Mouse (Mus musculus) forebrain, embryonic 15.5 days (tissue): ENCODE measurements around the gene 1700022I11Rik. TPM values are rescaled to one million over a fixed set of nuclear protein-coding genes. Genes with fewer than 3 reads are reported as not detected.

Experiments used
- ATAC-seq: fragments of 200-750 bp; cut with Nextera tagmentation; replicated peaks from 2 replicates; pipeline ENCODE4 v1.8.0; 2017; ENCODE audit warnings: mild to moderate bottlenecking, moderate TSS enrichment, moderate library complexity
- H3K27ac ChIP-seq: fragments of 300-500 bp; sonication (generic); replicated peaks from 2 replicates; pipeline ENCODE4 v1.5.1; 2015; ENCODE audit warnings: mild to moderate bottlenecking, inconsistent platforms
- H3K27me3 ChIP-seq: fragments of 300-500 bp; sonication (generic); 2 replicates; pipeline ENCODE4 v1.6.1; 2015; ENCODE audit warnings: inconsistent platforms
- H3K36me3 ChIP-seq: fragments of 300-500 bp; sonication (generic); 2 replicates; pipeline ENCODE4 v1.6.1; 2015; ENCODE audit warnings: mild to moderate bottlenecking, inconsistent platforms
- H3K4me1 ChIP-seq: fragments of 300-500 bp; sonication (generic); 2 replicates; pipeline ENCODE4 v1.6.1; 2015; ENCODE audit warnings: inconsistent platforms
- H3K4me2 ChIP-seq: fragments of 300-500 bp; sonication (generic); replicated peaks from 2 replicates; pipeline ENCODE4 v1.6.1; 2015; ENCODE audit warnings: mild to moderate bottlenecking, inconsistent platforms
- H3K4me3 ChIP-seq: fragments of 300-500 bp; sonication (generic); 2 replicates; pipeline ENCODE4 v1.5.1; 2015; ENCODE audit warnings: mild to moderate bottlenecking, inconsistent platforms
- H3K9ac ChIP-seq: fragments of 300-500 bp; sonication (generic); replicated peaks from 2 replicates; pipeline ENCODE4 v1.6.1; 2015; ENCODE audit warnings: mild to moderate bottlenecking, inconsistent platforms
- H3K9me3 ChIP-seq: fragments of 300-500 bp; sonication (generic); 2 replicates; pipeline ENCODE4 v1.6.1; 2016; ENCODE audit warnings: inconsistent platforms
- WGBS: fragments of 180-500 bp; shearing (Covaris S2); methylation state at CpG from one replicate; pipeline ENCODE4 v1.1.7; 2015; ENCODE audit warnings: mixed read lengths; 5-methylcytosine and 5-hydroxymethylcytosine counted together
- polyA plus RNA-seq: library from polyadenylated mRNA; unstranded; fragments of >200 nt; fragmentation: Nextera tagmentation; extraction: Ambion mirVana; gene quantifications from 2 replicates; pipeline ENCODE4 v1.2.1, GENCODE M21; 2015

Gene 1700022I11Rik
- polyA plus RNA-seq: 0.41 TPM in 2 replicates

- H3K27me3 ChIP-seq: no peaks in the 10 kb centered on the region
- no peak within 1 kb of the TSS for H3K4me2 ChIP-seq
- no peak within 1 kb of the TSS for H3K4me3 ChIP-seq
- WGBS: 86% methylated on average over 4 of the region's 4 CpGs
- H3K27ac ChIP-seq: no peak within 1 kb of the TSS
- peaks cover 4% of the 10 kb centered on the region; the same call in 1 of the 2 replicates for H3K4me1 ChIP-seq
- no peaks in the 10 kb centered on the region for H3K9me3 ChIP-seq
- no peaks in the 10 kb centered on the region for H3K36me3 ChIP-seq
- H3K9ac ChIP-seq: no peak within 1 kb of the TSS
- ATAC-seq: no peak
Measured at GRCm38 (mm10) chr4:42969304-42969703, at the start of gene 1700022I11Rik. Gene 1700022I11Rik, plus strand, starts transcription at chr4:42969604.

GRCm38 (mm10) chr4:42920726-42921125, 48.7 kb upstream of the 1700022I11Rik start:
- Histone ChIP-seq H3K36me3 (no peaks in the 10 kb centered on the region), H3K27me3 (peaks cover 3% of the 10 kb centered on the region; the same call in 1 of the 2 replicates), H3K4me1 (peaks cover 5% of the 10 kb centered on the region; the same call in 1 of the 2 replicates), H3K27ac (no peak overlapping the region), H3K9ac (no peak overlapping the region), H3K9me3 (no peaks in the 10 kb centered on the region), H3K4me3 (no peak overlapping the region), H3K4me2 (no peak overlapping the region)
- ATAC-seq: no peak
- 86% methylated on average over 9 of the region's 9 CpGs for WGBS

DNA sequence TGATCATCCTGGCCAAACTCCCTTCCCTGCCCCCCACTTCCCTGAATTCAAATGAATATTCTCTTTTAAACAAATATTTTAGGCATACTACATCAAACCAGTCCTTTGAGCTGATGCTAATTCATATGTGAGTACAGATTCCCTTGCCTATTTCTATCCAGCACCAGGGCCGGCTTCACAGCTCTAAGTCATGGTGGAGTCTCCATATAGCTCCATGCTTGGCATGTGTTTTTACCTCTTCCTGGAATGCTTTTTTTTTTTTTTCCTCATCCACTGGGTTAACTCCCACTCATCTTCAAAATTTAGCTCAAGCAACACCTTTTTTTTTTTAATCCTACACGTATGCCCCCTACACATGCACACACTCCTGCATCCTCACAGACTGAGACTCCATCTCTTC, 47.9 kb upstream of the 1700022I11Rik start:
- no peak overlapping the region for H3K27ac ChIP-seq
- no peak overlapping the region for H3K4me2 ChIP-seq
- no peaks in the 10 kb centered on the region for H3K36me3 ChIP-seq
- H3K4me1 ChIP-seq: peaks cover 2% of the 10 kb centered on the region; the same call in 1 of the 2 replicates
- H3K4me3 ChIP-seq: no peak overlapping the region
- no peaks in the 10 kb centered on the region for H3K9me3 ChIP-seq
- H3K27me3 ChIP-seq: no peaks in the 10 kb centered on the region
- 73% methylated on average over 2 of the region's 2 CpGs for WGBS
- no peak overlapping the region for H3K9ac ChIP-seq
- ATAC-seq: no peak

GRCm38 (mm10) chr4:42922056-42922455, 47.3 kb upstream of the 1700022I11Rik start:
- H3K27ac ChIP-seq: no peak overlapping the region
- H3K27me3 ChIP-seq: no peaks in the 10 kb centered on the region
- H3K4me3 ChIP-seq: no peak overlapping the region
- 69% methylated on average over 6 of the region's 6 CpGs for WGBS
- H3K4me1 ChIP-seq: no peaks in the 10 kb centered on the region
- ATAC-seq: no peak
- no peak overlapping the region for H3K9ac ChIP-seq
- no peaks in the 10 kb centered on the region for H3K9me3 ChIP-seq
- H3K4me2 ChIP-seq: no peak overlapping the region
- no peaks in the 10 kb centered on the region for H3K36me3 ChIP-seq

DNA sequence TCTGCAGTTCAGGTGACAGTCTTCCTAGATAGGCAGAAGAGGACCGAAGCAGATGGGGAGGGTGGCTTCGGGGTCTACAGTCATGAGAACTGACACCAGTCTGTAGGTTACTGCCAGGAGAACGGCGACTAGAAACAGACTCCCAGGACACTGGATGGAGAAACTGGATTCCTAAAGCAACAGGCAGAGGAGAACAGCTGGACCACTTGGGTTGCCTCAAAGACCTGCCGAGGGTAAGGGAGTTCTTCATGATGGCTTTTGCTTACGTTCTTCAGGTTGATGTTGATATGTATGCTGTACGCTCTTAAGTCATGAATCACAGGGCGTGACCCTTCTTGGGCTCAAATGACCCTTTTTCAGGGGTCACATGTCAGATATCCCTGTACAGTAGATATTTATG, 46.9 kb upstream of the 1700022I11Rik start:
- Histone ChIP-seq H3K9me3 (no peaks in the 10 kb centered on the region), H3K27ac (no peak overlapping the region), H3K4me2 (no peak overlapping the region), H3K4me3 (no peak overlapping the region), H3K9ac (no peak overlapping the region), H3K4me1 (no peaks in the 10 kb centered on the region), H3K27me3 (no peaks in the 10 kb centered on the region), H3K36me3 (no peaks in the 10 kb centered on the region)
- 94% methylated on average over 8 of the region's 8 CpGs for WGBS
- no peak for ATAC-seq

DNA sequence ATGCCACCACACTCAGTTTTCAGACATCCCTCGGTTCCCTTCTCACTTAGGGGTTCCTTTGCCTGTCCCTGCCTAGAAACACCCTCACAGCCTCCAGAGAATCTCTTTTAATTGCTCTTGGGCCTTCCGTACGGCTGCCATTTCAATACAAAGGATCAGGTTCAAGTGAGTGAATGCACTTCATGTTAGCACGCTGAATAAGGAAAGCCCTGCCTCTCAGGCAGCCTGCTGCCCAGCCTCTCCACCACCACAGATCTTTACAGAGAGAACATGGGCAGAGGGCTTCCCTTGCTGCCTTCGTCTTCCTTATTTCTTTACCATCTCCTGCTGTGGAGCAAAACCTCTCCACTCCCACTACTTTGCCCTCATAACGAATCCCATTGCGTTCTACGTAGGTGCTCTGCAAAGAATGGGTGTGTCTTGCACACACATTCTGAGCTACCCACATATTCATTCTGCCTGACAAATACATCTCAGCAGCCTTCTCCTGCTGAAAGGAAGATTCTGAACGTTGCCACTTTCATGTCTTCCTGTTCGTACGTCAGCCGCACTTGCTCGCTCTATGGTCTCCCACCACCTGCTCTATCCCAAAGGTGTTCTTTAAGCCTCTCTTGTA, 45.2 kb upstream of the 1700022I11Rik start:
- Histone ChIP-seq H3K4me3 (no peak overlapping the region), H3K27me3 (no peaks in the 10 kb centered on the region), H3K4me1 (no peaks in the 10 kb centered on the region), H3K9me3 (no peaks in the 10 kb centered on the region), H3K27ac (no peak overlapping the region), H3K9ac (no peak overlapping the region), H3K4me2 (no peak overlapping the region), H3K36me3 (no peaks in the 10 kb centered on the region)
- 50% methylated on average over 13 of the region's 13 CpGs for WGBS
- ATAC-seq: no peak

- Histone ChIP-seq H3K27ac (no peak overlapping the region), H3K27me3 (no peaks in the 10 kb centered on the region), H3K9me3 (no peaks in the 10 kb centered on the region), H3K4me3 (no peak overlapping the region), H3K4me2 (no peak overlapping the region), H3K36me3 (no peaks in the 10 kb centered on the region), H3K4me1 (0 out of 2 replicates have a peak, but pooled peaks cover under 1% of the 10 kb centered on the region), H3K9ac (no peak overlapping the region)
- WGBS: 89% methylated on average over 5 of the region's 5 CpGs
- no peak for ATAC-seq
Measured at GRCm38 (mm10) chr4:42928209-42928608, 41.2 kb upstream of the 1700022I11Rik start.

DNA sequence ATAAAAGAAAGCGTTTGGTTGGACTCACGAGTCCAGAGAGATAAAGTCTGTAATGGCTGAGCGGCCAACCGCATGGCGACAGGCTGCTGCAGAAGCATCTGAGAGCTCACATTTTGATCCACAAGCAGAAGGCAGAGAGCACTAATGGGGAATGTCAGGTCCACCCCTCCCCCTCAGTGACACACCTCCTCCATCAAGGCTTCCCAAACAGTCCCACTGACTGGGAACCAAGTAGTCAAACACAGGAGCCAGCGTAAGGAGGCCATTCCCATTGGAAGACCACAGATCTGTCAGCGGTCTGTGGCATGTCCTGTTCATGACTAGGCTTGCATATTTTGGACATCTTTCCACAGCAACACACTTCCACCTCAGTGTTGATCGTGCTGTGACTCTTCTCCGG, 40.5 kb upstream of the 1700022I11Rik start:
- Histone ChIP-seq H3K4me1 (peaks cover 7% of the 10 kb centered on the region; the same call in 1 of the 2 replicates), H3K27me3 (no peaks in the 10 kb centered on the region), H3K36me3 (no peaks in the 10 kb centered on the region), H3K4me2 (no peak overlapping the region), H3K27ac (no peak overlapping the region), H3K4me3 (no peak overlapping the region), H3K9me3 (no peaks in the 10 kb centered on the region), H3K9ac (no peak overlapping the region)
- WGBS: 96% methylated on average over 9 of the region's 9 CpGs
- no peak for ATAC-seq

GRCm38 (mm10) chr4:42932229-42932969, 37.0 kb upstream of the 1700022I11Rik start:
- no peak overlapping the region for H3K4me2 ChIP-seq
- ATAC-seq: no peak
- peaks cover 6% of the 10 kb centered on the region; the same call in 1 of the 2 replicates for H3K27me3 ChIP-seq
- H3K27ac ChIP-seq: no peak overlapping the region
- H3K9me3 ChIP-seq: no peaks in the 10 kb centered on the region
- H3K4me3 ChIP-seq: no peak overlapping the region
- no peaks in the 10 kb centered on the region for H3K36me3 ChIP-seq
- 69% methylated on average over 8 of the region's 8 CpGs for WGBS
- peaks cover 7% of the 10 kb centered on the region; the same call in 1 of the 2 replicates for H3K4me1 ChIP-seq
- H3K9ac ChIP-seq: no peak overlapping the region

- no peak overlapping the region for H3K27ac ChIP-seq
- WGBS: 9% methylated on average over 22 of the region's 22 CpGs
- ATAC-seq: peak; percentile 79
Measured at GRCm38 (mm10) chr4:42933630-42934029, 35.8 kb upstream of the 1700022I11Rik start.

GRCm38 (mm10) chr4:42941396-42941795, 28.0 kb upstream of the 1700022I11Rik start:
- WGBS: 77% methylated on average over 7 of the region's 7 CpGs

More at GRCm38 (mm10) chr4:42933630-42934029, 35.8 kb upstream of the 1700022I11Rik start:
- Histone ChIP-seq H3K36me3 (no peaks in the 10 kb centered on the region), H3K4me2 (peak overlapping the region; percentile 35), H3K4me1 (peaks cover 7% of the 10 kb centered on the region; the same call in 1 of the 2 replicates), H3K27me3 (peaks cover 6% of the 10 kb centered on the region; the same call in 1 of the 2 replicates), H3K9me3 (no peaks in the 10 kb centered on the region), H3K9ac (no peak overlapping the region), H3K4me3 (no peak overlapping the region)

GRCm38 (mm10) chr4:42943341-42943740, 26.1 kb upstream of the 1700022I11Rik start:
- Histone ChIP-seq H3K4me3 (no peak overlapping the region), H3K9me3 (no peaks in the 10 kb centered on the region), H3K27me3 (no peaks in the 10 kb centered on the region), H3K4me2 (no peak overlapping the region), H3K4me1 (peaks cover 51% of the 10 kb centered on the region), H3K9ac (no peak overlapping the region), H3K27ac (peak overlapping the region; percentile 54), H3K36me3 (no peaks in the 10 kb centered on the region)
- WGBS: 22% methylated on average over 5 of the region's 5 CpGs
- ATAC-seq: peak; percentile 65

More at GRCm38 (mm10) chr4:42941396-42941795, 28.0 kb upstream of the 1700022I11Rik start:
- H3K4me3 ChIP-seq: no peak overlapping the region
- H3K27ac ChIP-seq: no peak overlapping the region
- no peaks in the 10 kb centered on the region for H3K9me3 ChIP-seq
- peaks cover 31% of the 10 kb centered on the region for H3K4me1 ChIP-seq
- H3K4me2 ChIP-seq: no peak overlapping the region
- no peaks in the 10 kb centered on the region for H3K27me3 ChIP-seq
- no peaks in the 10 kb centered on the region for H3K36me3 ChIP-seq
- H3K9ac ChIP-seq: no peak overlapping the region
- no peak for ATAC-seq
